Mouse (Mus musculus): ENCODE results near the gene Tmem121b.

The Tmem121b gene

DNA sequence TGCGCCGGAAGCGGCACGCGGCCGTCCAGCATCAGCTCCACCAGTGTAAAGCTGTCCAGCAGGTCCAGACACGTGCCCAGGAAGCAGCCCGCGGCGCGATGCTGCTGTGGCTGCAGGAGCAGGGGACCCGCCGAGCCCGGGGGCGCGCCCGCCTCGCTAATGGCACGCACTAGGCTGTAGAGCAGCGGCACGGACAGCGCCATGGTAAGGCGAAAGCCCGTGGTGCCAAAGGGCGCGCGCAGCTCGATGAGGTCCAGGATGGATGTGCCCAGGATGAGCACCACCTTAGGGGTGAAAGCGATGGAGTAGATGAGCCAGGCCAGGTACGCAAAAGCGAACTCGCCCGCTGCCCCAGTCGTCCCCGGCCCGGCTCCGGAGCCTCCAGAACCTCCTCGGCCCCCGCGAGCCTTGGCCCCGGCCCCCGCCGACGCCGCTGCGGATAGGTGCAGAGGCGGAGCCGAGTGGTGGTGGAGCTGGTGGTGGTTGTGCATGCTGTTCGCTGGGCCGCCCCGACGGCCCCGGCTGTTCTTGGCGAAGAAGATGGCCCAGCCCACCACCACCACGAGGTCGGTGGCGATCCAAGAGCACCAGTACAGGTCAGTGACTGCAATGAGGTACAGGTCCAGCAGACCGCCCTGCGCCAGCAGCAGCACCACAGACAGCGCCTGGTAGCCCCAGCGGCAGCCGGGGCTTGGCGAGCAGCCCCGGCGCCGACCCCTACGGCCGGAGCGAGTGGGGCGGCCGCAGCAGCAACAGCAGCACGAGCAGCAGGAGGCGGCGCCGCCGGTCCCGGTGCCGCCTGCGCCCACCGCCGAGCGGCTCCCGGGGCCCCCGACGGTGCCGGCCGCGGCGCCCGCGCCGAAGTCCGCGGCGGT is 871 bp downstream of the Tmem121b start:
- in situ Hi-C loops (cut with MboI, MseI), result no loop called here

DNA sequence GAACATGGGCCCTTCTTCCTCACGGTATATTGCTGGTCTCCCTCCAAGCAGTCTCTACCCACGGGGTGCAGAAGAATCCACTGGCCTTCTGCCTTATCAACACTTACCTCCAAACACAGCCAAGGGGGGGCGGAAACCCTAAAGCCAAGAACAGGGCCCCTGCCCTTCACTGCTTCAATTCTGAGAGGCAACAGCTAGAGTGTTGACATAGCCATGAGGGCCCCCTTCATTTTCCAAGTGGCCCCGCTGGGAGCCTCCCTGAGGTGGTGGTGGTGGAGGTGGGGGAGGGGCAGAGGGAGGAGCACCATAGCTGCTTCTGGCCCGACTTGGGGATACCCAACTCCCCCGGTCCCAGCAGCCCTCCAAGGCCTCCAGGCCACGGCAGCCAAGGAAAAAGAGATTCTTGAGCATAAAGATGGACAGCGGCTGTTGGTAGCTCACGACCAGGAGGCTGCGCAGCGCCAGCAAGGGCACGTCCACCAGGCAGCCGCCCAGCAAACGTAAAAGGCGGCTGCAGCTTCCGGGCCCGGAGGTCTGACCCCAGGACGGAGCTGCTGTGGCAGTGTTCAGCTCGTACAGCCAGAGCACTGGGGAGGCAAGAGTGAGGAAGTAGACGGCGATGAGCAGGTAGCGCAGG is 1.6 kb downstream of the Tmem121b start:
- in situ Hi-C loops (cut with MboI, MseI), result no loop called here

DNA sequence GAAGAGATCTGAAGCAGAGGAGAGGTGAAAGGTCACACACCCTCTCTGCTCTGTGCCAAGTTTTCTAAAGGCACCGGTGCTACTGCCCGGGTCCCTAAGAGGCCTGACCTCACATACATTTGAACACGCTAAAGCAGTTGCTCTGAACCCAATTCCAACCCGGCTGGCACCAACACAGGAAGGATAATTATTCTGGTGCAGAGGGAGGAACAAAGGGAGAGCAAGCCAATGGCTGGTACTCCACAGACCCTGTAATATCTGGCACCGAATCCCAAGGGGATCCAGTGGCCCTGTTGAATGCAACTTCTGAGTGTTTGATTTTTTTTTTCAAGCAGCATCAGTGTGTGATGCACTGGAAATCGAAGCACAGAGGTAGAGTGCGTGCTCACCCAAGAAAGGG is 2.5 kb downstream of the Tmem121b start:
- in situ Hi-C loops (cut with MboI, MseI), result no loop called here

DNA sequence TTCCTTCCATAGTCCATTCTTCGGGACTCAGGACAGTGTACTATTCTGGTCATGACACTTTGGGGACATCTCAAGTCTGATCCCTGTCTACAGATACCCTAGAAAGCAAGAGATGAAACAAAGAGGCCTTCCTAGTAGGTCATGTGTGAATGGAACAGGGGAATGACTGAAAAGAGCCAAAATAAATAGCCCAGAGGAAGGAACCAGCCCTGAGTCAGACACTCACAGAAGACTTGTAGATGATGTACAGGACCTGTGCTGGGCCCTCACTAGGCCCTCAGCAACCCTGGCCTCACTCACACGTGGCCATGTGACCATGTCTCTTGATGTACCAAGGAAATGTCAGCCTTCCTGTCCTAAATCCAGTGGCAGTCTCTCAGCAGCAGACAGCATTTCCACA is 4.1 kb downstream of the Tmem121b start:
- in situ Hi-C loops (cut with MboI, MseI), result loop anchor here (5.0 kb wide), 1 partner anchor 1122 kb away; no protein-coding TSS in a partner anchor

DNA sequence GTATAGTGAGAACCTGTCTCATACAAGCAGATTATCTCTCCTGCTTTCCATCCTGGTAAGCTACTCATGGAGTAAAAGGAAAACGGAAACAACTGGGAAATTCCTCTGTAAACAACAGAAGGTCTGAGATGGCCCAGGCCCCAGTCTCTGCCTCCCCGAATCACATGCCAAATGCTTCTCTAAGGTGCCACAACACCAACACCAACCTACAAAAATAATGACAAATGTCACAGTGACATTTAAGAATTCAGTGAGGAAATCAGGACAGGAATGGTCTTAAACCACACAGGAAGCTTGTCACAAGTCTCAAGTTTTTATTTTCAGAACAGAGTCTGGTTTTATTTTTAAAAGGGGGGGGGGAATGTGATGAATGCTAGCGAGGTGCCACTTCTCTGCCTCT is 5.0 kb downstream of the Tmem121b start:
- in situ Hi-C loops (cut with MboI, MseI), result loop anchor here (5.0 kb wide), 1 partner anchor 1121 kb away; no protein-coding TSS in a partner anchor

DNA sequence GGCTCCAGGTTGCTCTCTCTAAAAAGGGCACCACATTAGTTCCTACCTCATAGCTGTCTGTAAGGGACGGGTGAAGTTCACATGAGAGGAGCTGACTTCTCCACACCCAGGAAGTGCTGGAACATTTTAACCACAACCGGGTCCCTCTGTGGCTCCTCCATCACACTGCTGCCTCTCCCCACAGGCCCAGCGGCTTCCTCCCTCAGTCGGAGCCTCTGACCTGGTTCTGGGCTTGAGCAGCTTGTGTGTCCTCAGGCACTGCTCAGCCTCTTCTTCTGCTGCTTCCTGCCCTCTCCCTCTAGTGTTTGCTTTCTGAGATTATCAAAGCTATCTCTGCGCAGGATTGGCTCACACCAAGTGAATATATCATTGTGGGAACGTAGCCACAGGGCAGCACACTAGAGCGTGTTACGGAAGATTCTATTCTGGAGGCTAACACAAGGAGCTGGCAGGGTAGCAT is 7.5 kb downstream of the Tmem121b start:
- in situ Hi-C loops (cut with MboI, MseI), result loop anchor here (5.0 kb wide), 1 partner anchor 1119 kb away; no protein-coding TSS in a partner anchor

DNA sequence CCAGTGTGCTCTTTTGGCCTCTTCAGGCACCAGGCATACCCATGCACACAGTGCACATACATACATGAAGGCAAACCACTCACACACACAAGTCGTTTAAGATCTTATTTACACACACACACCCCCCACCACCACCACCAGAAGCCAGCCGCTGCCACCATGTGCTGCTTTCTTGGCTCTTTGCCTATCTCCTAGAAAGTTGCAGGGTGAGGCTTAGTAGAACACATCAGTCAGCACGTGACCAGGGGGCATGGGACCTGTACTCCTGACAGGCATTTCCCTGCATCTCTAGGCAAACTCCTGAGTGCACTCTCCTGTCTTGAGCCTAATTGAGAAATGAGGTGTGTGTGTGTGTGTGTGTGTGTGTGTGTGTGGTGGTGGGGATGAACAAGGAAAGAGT is 8.6 kb downstream of the Tmem121b start:
- in situ Hi-C loops (cut with MboI, MseI), result loop anchor here (5.0 kb wide), 1 partner anchor 1118 kb away; no protein-coding TSS in a partner anchor

DNA sequence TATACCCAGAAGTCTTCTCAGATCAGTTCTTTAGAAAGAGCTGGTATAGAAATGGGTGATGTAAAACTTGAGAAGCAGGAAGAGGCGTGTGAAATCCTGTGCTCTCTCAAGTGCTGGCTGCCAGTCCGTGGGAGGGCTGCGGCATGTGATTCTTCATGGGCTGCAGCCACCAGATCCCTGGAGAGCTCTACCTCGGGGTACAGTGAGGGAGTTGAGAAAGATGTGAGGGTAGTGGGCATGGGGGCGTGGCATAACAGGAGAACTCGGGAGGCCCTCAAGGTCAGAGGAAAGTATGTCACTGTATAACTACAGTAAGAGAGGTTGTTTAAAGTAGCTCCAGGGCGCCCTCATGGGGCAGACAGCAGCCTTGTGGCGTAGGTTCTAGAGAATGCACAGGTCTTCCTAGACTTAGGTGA is 10.4 kb downstream of the Tmem121b start:
- in situ Hi-C loops (cut with MboI, MseI), result no loop called here

DNA sequence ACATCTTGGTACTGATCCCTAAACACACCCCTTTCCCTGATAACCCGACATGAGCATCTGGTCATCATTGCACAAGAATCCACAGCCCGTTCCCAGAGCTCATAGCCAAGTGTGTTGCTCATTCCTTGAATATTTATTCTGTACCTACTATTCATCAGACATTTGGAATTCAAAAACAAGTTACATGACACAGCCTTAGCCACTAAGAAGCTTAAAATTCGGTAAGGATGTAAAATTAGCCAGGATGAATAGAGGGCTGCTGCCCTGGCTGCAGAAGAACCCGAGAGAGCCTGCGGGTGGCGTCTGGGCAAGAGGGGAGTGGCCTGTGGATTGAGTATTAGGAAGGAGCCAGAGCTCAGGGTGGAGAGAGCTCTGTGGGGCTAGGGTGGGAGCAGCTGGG is 10.9 kb downstream of the Tmem121b start:
- in situ Hi-C loops (cut with MboI, MseI), result no loop called here

DNA sequence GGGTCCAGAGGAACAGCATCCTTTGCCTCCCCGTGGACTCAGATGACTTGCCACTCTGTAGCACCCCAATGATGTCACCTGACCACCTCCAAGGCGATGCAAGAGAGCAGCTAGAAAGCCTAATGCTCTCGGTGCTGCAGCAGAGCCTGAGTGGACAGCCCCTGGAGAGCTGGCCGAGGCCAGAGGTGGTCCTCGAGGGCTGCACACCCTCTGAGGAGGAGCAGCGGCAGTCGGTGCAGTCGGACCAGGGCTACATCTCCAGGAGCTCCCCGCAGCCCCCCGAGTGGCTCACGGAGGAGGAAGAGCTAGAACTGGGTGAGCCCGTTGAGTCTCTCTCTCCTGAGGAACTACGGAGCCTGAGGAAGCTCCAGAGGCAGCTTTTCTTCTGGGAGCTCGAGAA is 11.6 kb downstream of the Tmem121b start:
- in situ Hi-C loops (cut with MboI, MseI), result no loop called here

DNA sequence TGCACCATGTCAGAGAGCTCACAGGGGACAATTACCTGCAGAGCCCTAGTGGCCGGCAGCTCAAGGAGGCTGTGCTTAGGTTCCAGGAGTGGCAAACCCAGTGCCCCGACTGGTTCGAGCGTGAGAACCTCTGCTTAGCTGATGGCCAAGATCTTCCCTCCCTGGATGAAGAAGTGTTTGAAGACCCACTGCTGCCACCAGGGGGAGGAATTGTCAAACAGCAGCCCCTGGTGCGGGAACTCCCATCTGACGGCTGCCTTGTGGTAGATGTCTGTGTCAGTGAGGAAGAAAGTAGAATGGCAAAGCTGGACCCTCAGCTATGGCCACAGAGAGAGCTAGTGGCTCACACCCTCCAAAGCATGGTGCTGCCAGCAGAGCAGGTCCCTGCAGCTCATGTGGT is 12.1 kb downstream of the Tmem121b start:
- in situ Hi-C loops (cut with MboI, MseI), result no loop called here

DNA sequence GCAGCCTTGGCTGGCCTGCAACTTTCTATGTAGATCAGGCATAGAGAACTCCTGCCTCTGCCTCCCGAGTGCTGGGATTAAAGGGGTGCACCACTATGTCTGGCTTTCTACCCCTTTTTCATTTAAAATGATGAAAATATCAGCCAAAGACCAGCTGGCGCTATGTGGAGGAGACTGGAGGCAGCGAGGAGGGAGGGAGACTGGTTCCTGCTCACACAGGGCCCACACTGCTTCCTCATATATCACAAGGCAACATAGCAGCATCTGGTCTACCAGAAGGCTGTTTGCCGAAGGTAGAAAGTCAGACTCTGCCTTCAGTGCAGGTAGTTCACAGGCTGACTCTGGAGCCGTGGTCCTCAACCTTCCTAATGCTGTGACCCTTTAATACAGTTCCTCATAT is 13.2 kb downstream of the Tmem121b start:
- in situ Hi-C loops (cut with MboI, MseI), result no loop called here

DNA sequence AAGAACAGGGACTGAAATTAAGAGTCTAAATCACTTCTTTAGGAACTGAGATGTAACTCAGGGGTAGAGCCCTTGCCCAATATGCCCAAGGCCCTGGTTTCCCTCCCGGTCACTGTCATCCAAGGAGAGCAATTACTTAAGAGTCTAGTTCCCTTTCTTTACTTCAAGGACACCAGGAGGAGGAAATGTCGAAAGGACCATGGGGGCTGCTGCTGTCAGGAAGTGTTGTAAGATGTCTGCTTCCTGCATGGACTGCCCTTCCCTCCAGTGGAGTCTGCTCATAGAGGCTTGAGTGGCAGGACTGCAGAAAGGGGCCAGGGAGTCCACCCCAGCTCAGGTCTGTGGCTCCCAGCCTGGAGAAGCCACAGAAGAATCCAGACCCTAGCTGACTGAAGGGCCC is 14.3 kb downstream of the Tmem121b start:
- in situ Hi-C loops (cut with MboI, MseI), result no loop called here

DNA sequence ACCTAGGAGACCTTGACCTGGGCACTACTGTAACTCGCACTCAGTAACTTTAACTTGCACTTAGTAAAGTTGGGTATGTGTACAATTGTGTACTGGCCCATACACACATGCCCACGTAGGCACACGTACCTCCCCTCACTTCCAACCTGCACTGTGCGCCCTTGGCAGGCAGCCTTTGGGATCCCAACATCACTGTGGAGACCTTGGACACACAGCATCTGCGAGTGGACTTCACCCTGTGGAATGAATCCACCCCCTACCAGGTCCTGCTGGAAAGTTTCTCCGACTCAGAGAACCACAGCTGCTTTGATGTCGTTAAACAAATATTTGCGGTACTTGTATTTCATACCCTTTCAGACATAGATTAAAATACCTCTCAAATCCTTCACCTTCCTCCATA is 18.3 kb downstream of the Tmem121b start:
- in situ Hi-C loops (cut with MboI, MseI), result no loop called here

DNA sequence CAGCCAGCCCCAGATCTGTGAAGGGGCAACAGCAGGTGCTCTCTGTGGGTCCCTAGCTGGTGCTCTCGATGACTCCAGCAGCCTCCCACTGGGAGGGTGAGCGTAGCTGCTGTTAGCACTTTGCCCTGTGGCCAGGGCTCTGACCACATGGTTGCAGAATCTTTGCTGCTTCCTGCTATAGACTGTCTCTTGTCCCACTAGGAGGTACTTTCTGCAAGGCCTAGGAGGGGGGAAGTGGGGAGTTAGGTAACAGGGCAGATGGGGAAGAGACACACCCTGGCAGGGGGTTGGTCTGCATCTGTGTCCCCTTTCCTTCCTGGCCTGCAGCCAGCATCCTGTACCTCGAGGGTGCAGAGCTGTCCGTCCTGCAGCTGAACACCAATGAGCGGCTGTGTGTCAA is 20.2 kb downstream of the Tmem121b start:
- in situ Hi-C loops (cut with MboI, MseI), result no loop called here

DNA sequence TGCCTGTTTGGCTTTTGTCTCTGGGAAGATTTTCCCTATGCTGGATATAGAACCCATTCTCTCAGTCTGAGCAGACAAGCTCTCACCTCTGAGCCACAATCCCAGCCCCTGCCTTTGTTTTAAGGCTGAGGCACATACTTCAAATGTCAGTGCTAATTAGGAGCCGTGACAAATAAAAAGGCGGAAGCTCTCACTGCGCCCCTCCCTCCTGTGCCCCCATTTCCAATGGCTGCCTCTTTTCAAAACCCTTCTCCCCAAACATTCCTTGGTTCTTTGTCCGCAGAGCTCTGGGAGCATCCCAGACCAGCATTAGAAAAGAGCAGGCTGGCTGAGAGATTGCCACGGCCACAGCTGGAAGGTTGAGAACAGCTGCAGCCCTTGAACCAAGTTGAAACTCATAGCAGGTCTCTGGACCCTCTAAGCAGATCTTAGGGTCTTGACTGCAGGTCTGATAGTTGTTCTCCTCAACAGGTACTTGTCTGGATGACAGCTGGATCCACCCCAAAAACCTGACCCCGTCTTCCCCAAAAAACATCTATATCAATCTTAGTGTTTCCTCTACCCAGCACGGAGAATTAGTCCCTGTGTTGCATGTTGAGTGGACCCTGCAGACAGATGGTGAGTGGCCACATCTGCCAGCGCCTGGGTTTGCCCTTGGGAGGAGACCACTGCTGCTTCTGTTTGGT is 21.0 kb downstream of the Tmem121b start:
- in situ Hi-C loops (cut with MboI, MseI), result no loop called here

DNA sequence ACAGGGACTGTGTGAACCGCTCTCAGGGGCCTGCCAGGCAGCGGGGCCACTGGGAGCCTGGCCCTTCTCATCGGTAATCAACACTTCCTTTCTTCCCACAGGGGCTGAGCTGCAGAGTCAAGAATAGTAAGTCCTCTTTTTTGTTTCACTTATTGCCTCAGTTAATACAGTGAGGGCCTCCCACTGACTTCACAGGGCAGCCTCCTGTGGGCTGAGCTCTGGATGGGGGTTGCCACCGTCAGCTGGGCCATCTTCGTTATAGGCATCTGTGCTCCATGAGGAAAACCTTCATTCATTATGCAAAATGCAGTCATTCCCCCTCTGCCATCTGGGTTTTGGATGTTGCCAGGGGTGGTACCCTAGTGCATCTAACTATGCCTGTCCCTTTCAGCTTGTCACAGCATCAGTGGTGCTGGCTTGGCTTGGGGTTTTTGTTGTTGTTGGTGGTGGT is 21.6 kb downstream of the Tmem121b start:
- in situ Hi-C loops (cut with MboI, MseI), result no loop called here

DNA sequence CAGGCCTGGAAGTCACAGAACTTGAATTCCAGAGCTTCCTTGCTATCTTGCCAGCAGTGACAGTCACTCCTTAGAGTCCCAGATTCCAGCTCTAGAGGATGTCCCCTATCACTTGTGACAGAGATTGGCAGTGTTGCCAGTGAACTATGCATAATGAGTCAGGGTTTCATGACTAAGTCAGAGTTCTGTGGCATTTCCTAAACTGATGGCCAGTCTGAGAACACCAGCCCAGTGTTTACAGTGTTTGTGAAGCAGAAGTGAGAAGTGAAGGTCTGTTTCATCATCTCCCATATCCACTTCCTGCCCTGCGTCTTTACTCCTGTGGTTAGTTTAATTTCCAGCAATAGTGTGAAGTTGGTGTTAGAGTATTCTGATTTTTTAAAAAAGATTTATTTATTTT is 22.9 kb downstream of the Tmem121b start:
- in situ Hi-C loops (cut with MboI, MseI), result no loop called here

DNA sequence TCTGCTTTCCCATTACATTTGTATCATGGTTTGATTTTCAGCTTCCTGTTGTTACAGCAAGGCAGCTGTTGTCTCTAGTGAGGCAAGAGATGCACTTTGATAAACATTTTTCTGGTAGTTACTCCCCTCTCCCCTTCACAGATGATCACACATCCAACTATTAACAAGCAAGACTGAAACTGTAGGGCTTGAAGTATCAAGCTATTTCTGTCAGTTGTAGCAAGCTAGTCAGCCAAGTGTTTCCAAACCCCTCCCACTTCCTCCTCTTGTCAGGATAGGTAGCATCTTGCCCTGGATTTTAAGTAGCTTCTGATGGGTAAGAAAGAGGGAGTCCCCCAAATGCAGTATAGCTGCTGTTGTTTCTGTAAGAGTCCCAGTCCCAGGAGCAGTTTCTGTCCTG is 23.8 kb downstream of the Tmem121b start:
- in situ Hi-C loops (cut with MboI, MseI), result no loop called here

DNA sequence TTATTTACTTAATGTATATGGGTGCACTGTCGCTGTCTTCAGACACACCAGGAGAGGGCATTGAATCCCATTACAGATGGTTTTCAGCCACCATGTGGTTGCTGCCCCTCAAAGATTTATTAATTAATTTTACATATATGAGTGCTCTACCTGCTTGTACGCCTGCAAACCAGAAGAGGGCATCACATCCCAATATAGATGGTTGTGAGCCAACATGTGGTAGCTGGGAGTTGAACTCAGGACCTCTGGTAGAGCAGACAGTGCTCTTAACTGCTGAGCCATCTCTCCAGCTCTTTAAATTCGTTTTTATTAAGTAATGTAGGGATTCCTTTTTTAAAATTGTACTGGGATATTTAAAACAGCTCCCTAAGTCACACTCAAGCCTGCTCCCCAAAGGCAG is 24.3 kb downstream of the Tmem121b start:
- in situ Hi-C loops (cut with MboI, MseI), result no loop called here

DNA sequence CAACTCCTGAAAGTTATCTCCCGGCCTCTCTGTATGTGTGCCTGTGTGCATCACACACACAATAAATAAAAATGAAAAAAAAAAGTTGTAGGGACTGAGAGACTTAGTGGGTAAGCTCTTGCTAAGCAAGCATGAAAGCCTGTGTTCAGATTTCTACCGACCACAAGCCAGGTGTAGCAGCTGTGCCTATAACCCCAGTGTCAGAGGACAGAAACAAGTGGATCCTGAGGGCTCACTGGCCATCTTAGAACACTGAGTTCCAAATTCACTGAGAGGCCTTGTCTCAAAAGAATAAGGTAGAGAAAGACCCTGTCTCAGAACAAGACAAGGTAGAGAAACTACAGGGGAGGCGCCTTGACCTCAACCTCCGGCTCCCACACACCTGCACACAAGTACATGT is 25.3 kb downstream of the Tmem121b start:
- in situ Hi-C loops (cut with MboI, MseI), result no loop called here

DNA sequence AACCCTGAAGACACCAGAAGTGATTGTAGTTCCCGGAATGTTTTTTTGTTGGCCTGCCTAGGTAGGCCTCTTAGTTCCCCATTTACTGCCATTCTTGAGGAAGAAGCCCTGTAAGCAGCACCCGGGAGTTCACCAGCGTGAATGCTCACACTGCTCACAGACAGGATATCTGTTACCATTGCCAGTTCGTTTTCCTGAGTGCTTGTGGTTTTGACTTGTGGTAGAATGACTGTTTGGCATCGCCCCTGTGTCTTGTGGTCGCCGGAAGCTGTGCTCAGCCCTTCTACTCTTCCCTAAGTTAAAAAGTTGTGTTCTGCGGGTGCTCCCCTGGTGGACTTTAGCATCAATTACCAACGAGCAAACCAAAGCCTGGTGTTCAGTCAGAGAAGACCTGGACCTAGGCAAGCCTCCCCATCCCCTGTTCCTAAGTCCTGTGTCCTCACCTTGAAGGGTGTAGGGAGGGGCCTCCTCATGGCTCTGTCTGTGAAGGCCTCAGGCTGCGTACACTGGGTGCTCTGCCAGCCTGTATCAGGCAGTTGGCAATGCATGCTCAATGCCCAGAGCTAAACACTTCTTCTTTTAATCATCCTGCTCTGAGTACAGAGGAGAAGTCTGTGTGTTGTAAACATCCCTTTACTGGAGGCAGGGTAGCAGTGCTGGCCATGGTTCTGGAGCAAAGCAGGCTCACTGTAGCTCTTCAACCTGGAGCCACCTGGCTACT is 26.8 kb downstream of the Tmem121b start:
- in situ Hi-C loops (cut with MboI, MseI), result no loop called here

Data from T-helper 1 cell (primary cell).